Mouse (Mus musculus): ENCODE data around the gene Gm10142. TPM values are rescaled to one million over a fixed set of nuclear protein-coding genes. Genes with fewer than 3 reads are reported as not detected.
A peak's percentile ranks its signal among the peaks of the same experiment; 100 is the strongest.
"Not testable (repeated sequence)": the region's sequence is repeated elsewhere in the genome, so short reads cannot be mapped to it uniquely, and the experiment has no call there.

Gene Gm10142
- polyA plus RNA-seq (2012; rRNA removed) = not detected in 2 replicates

- DNase-seq (ENCODE audit: low read depth) = no peak
- TF ChIP-seq CTCF (IDR thresholded peaks at IDR 0.05; ENCODE audit: borderline replicate concordance, extremely low read depth, insufficient read depth, insufficient read length) = no peak
- TF ChIP-seq POLR2A (IDR thresholded peaks at IDR 0.05; ENCODE audit: borderline replicate concordance, extremely low read depth, insufficient read depth, insufficient read length, poor library complexity, severe bottlenecking) = no peak
Observed at GRCm38 (mm10) chr10:77715507-77715906, at the start of gene Gm10142. Gene Gm10142 (plus strand): TSS chr10:77715807.

- DNase-seq (ENCODE audit: low read depth) = no peak
- TF ChIP-seq POLR2A (IDR thresholded peaks at IDR 0.05; ENCODE audit: borderline replicate concordance, extremely low read depth, insufficient read depth, insufficient read length, poor library complexity, severe bottlenecking) = no peak
Observed at GRCm38 (mm10) chr10:77666342-77666741, 49.3 kb upstream of the Gm10142 start.

- TF ChIP-seq CTCF (IDR thresholded peaks at IDR 0.05; ENCODE audit: borderline replicate concordance, extremely low read depth, insufficient read depth, insufficient read length) (no peak), POLR2A (IDR thresholded peaks at IDR 0.05; ENCODE audit: borderline replicate concordance, extremely low read depth, insufficient read depth, insufficient read length, poor library complexity, severe bottlenecking) (no peak)
- no peak for DNase-seq (ENCODE audit: low read depth)
Observed at GRCm38 (mm10) chr10:77667402-77667801, 48.2 kb upstream of the Gm10142 start.

- DNase-seq (ENCODE audit: low read depth) = no peak
- TF ChIP-seq POLR2A (IDR thresholded peaks at IDR 0.05; ENCODE audit: borderline replicate concordance, extremely low read depth, insufficient read depth, insufficient read length, poor library complexity, severe bottlenecking) = no peak
- no peak for TF ChIP-seq CTCF (IDR thresholded peaks at IDR 0.05; ENCODE audit: borderline replicate concordance, extremely low read depth, insufficient read depth, insufficient read length)
Observed at GRCm38 (mm10) chr10:77670710-77671109, 44.9 kb upstream of the Gm10142 start.

- DNase-seq (ENCODE audit: low read depth) = no peak
- TF ChIP-seq CTCF (IDR thresholded peaks at IDR 0.05; ENCODE audit: borderline replicate concordance, extremely low read depth, insufficient read depth, insufficient read length) (no peak), POLR2A (IDR thresholded peaks at IDR 0.05; ENCODE audit: borderline replicate concordance, extremely low read depth, insufficient read depth, insufficient read length, poor library complexity, severe bottlenecking) (no peak)
Observed at GRCm38 (mm10) chr10:77671519-77671918, 44.1 kb upstream of the Gm10142 start.

GRCm38 (mm10) chr10:77673765-77674164 is 41.8 kb upstream of the Gm10142 start:
- no peak for DNase-seq (ENCODE audit: low read depth)
- TF ChIP-seq POLR2A (IDR thresholded peaks at IDR 0.05; ENCODE audit: borderline replicate concordance, extremely low read depth, insufficient read depth, insufficient read length, poor library complexity, severe bottlenecking) (no peak), CTCF (IDR thresholded peaks at IDR 0.05; ENCODE audit: borderline replicate concordance, extremely low read depth, insufficient read depth, insufficient read length) (no peak)

- no peak for TF ChIP-seq CTCF (IDR thresholded peaks at IDR 0.05; ENCODE audit: borderline replicate concordance, extremely low read depth, insufficient read depth, insufficient read length)
- TF ChIP-seq POLR2A (IDR thresholded peaks at IDR 0.05; ENCODE audit: borderline replicate concordance, extremely low read depth, insufficient read depth, insufficient read length, poor library complexity, severe bottlenecking) = no peak
- peak; percentile 76 for DNase-seq (ENCODE audit: low read depth)
Observed at GRCm38 (mm10) chr10:77677562-77677961, 38.0 kb upstream of the Gm10142 start.

GRCm38 (mm10) chr10:77682994-77683393 is 32.6 kb upstream of the Gm10142 start:
- TF ChIP-seq CTCF (IDR thresholded peaks at IDR 0.05; ENCODE audit: borderline replicate concordance, extremely low read depth, insufficient read depth, insufficient read length) (no peak), POLR2A (IDR thresholded peaks at IDR 0.05; ENCODE audit: borderline replicate concordance, extremely low read depth, insufficient read depth, insufficient read length, poor library complexity, severe bottlenecking) (no peak)
- DNase-seq (ENCODE audit: low read depth) = no peak

- TF ChIP-seq POLR2A (IDR thresholded peaks at IDR 0.05; ENCODE audit: borderline replicate concordance, extremely low read depth, insufficient read depth, insufficient read length, poor library complexity, severe bottlenecking) (no peak), CTCF (IDR thresholded peaks at IDR 0.05; ENCODE audit: borderline replicate concordance, extremely low read depth, insufficient read depth, insufficient read length) (no peak)
- no peak for DNase-seq (ENCODE audit: low read depth)
Observed at GRCm38 (mm10) chr10:77684181-77684580, 31.4 kb upstream of the Gm10142 start.

- TF ChIP-seq CTCF (IDR thresholded peaks at IDR 0.05; ENCODE audit: borderline replicate concordance, extremely low read depth, insufficient read depth, insufficient read length) = no peak
- no peak for TF ChIP-seq POLR2A (IDR thresholded peaks at IDR 0.05; ENCODE audit: borderline replicate concordance, extremely low read depth, insufficient read depth, insufficient read length, poor library complexity, severe bottlenecking)
Observed at GRCm38 (mm10) chr10:77685895-77686664, 29.5 kb upstream of the Gm10142 start, which contains the start of gene Tspear. Gene Tspear (plus strand): TSS chr10:77686569.

GRCm38 (mm10) chr10:77687021-77687420 is 28.6 kb upstream of the Gm10142 start:
- DNase-seq (ENCODE audit: low read depth) = no peak
- TF ChIP-seq POLR2A (IDR thresholded peaks at IDR 0.05; ENCODE audit: borderline replicate concordance, extremely low read depth, insufficient read depth, insufficient read length, poor library complexity, severe bottlenecking) = no peak
- TF ChIP-seq CTCF (IDR thresholded peaks at IDR 0.05; ENCODE audit: borderline replicate concordance, extremely low read depth, insufficient read depth, insufficient read length) = no peak

More at GRCm38 (mm10) chr10:77685895-77686664, 29.5 kb upstream of the Gm10142 start, which contains the start of gene Tspear:
- no peak for DNase-seq (ENCODE audit: low read depth)

- not testable (repeated sequence) for DNase-seq (ENCODE audit: low read depth)
Observed at GRCm38 (mm10) chr10:77690356-77690807, 25.2 kb upstream of the Gm10142 start, which contains the start of gene Gm19402. Gene Gm19402 (minus strand): TSS chr10:77690757.

All from brain, embryonic 14.5 days (tissue).